Mouse (Mus musculus): Measurements from ENCODE around the gene Unc13b.

- TF ChIP-seq POLR2A (IDR thresholded peaks at IDR 0.05; ENCODE audit: borderline replicate concordance, extremely low read depth, insufficient read depth, insufficient read length, poor library complexity, severe bottlenecking) = no peak
- TF ChIP-seq CTCF (IDR thresholded peaks at IDR 0.05; ENCODE audit: borderline replicate concordance, extremely low read depth, insufficient read depth, insufficient read length) = no peak
Observed at GRCm38 (mm10) chr4:43029121-43029520, 29.6 kb upstream of the Unc13b start.

All from brain, embryonic 14.5 days (tissue).